Mouse (Mus musculus): Measurements from ENCODE around the gene 4933406M09Rik. TPM values are rescaled to one million over a fixed set of nuclear protein-coding genes. Genes with fewer than 3 reads are reported as not detected.

Gene 4933406M09Rik
- total and polyA plus RNA-seq, 3 experiments, result not detected

- DNase-seq (ENCODE audit: low read depth, low spot score), result peak; percentile 81
- Histone ChIP-seq H3K4me1 (ENCODE audit: control insufficient read depth in 1 of 2, insufficient read depth in 2 of 2, low read length in 2 of 2) (peaks cover 4 to 16% of the 10 kb centered on the region in 2 experiments; a peak in 2 of 4 replicates), H3K36me3 (ENCODE audit: control insufficient read depth in 1 of 2, insufficient read depth in 2 of 2, low read length in 2 of 2) (peaks cover 21 to 33% of the 10 kb centered on the region in 2 experiments; a peak in 3 of 4 replicates), H3K9ac (ENCODE audit: control insufficient read depth, low read depth, low read length, poor library complexity, severe bottlenecking) (peak overlapping the region; percentile 88), H3K27ac (ENCODE audit: control insufficient read depth, low read depth, low read length) (peak overlapping the region; percentile 91), H3K79me2 (ENCODE audit: control insufficient read depth, insufficient read depth, low read length, poor library complexity) (peaks cover 21% of the 10 kb centered on the region), H3K4me3 (ENCODE audit: control insufficient read depth in 1 of 2, insufficient read depth in 1 of 2, low read depth in 2 of 2, low read length in 2 of 2) (peak overlapping the region; percentile 86 to 89), H3K9me3 (replicated peaks; ENCODE audit: insufficient read depth, low read length) (no peaks in the 10 kb centered on the region), H3K27me3 (ENCODE audit: control insufficient read depth in 1 of 2, insufficient read depth in 2 of 2, low read length in 2 of 2) (no peaks in the 10 kb centered on the region)
- TF ChIP-seq CTCF (IDR thresholded peaks at IDR 0.05 in 2 of 3, conservative IDR thresholded peaks at IDR 0.05 in 1 of 3; ENCODE audit: control insufficient read depth in 1 of 3, insufficient read depth in 1 of 3, low read depth in 2 of 3, low read length in 3 of 3, poor library complexity in 1 of 3, severe bottlenecking in 1 of 3), result no peak
- no peak for TF ChIP-seq NRF1 (IDR thresholded peaks at IDR 0.05; ENCODE audit: insufficient read depth, low read depth, low read length, poor library complexity, severe bottlenecking)
- no peak for TF ChIP-seq USF1 (IDR thresholded peaks at IDR 0.05; ENCODE audit: low read depth, low read length)
- 0 out of 2 replicates have a peak, but pooled peaks have one; percentile 3 for TF ChIP-seq TCF12 (IDR thresholded peaks at IDR 0.05; ENCODE audit: low read depth, low read length)
- TF ChIP-seq ELF1 (IDR thresholded peaks at IDR 0.05; ENCODE audit: low read depth, low read length), result no peak
- TF ChIP-seq E2F4 (IDR thresholded peaks at IDR 0.05; ENCODE audit: borderline replicate concordance, low read depth, low read length), result no peak
- TF ChIP-seq RCOR1 (IDR thresholded peaks at IDR 0.05; ENCODE audit: low read depth, low read length), result no peak
- no peak for TF ChIP-seq KAT2A (conservative IDR thresholded peaks at IDR 0.05; ENCODE audit: low read depth, low read length)
- no peak for TF ChIP-seq CHD2 (IDR thresholded peaks at IDR 0.05; ENCODE audit: low read length)
- peak in 1 of 2 experiments; percentile 25; a peak in 1 of 4 replicates for TF ChIP-seq EP300 (IDR thresholded peaks at IDR 0.05; ENCODE audit: low read depth in 1 of 2, low read length in 2 of 2)
- no peak for TF ChIP-seq TBP (IDR thresholded peaks at IDR 0.05; ENCODE audit: low read depth, low read length)
- no peak for TF ChIP-seq TAL1 (IDR thresholded peaks at IDR 0.05; ENCODE audit: low read length)
- TF ChIP-seq MAZ (IDR thresholded peaks at IDR 0.05; ENCODE audit: low read depth, low read length), result no peak
Measured at GRCm38 (mm10) chr1:134406414-134406771, 20.7 kb downstream of the 4933406M09Rik start.

- no peak overlapping the region for H3K9ac ChIP-seq (ENCODE audit: control insufficient read depth, low read depth, low read length, poor library complexity, severe bottlenecking)
- peaks cover 21% of the 10 kb centered on the region for H3K79me2 ChIP-seq (ENCODE audit: control insufficient read depth, insufficient read depth, low read length, poor library complexity)
Measured at GRCm38 (mm10) chr1:134408080-134408479, 22.3 kb downstream of the 4933406M09Rik start.

More at GRCm38 (mm10) chr1:134408080-134408479, 22.3 kb downstream of the 4933406M09Rik start:
- Histone ChIP-seq H3K4me3 (ENCODE audit: control insufficient read depth in 1 of 2, insufficient read depth in 1 of 2, low read depth in 2 of 2, low read length in 2 of 2) (no peak overlapping the region), H3K36me3 (ENCODE audit: control insufficient read depth in 1 of 2, insufficient read depth in 2 of 2, low read length in 2 of 2) (peaks cover 21 to 35% of the 10 kb centered on the region in 2 experiments), H3K27ac (ENCODE audit: control insufficient read depth, low read depth, low read length) (no peak overlapping the region), H3K9me3 (replicated peaks; ENCODE audit: insufficient read depth, low read length) (no peaks in the 10 kb centered on the region), H3K27me3 (ENCODE audit: control insufficient read depth in 1 of 2, insufficient read depth in 2 of 2, low read length in 2 of 2) (no peaks in the 10 kb centered on the region), H3K4me1 (ENCODE audit: control insufficient read depth in 1 of 2, insufficient read depth in 2 of 2, low read length in 2 of 2) (peaks cover 4 to 16% of the 10 kb centered on the region in 2 experiments; a peak in 2 of 4 replicates)
- no peak for DNase-seq (ENCODE audit: low read depth, low spot score)
- TF ChIP-seq ELF1 (IDR thresholded peaks at IDR 0.05; ENCODE audit: low read depth, low read length) (no peak), ZC3H11A (IDR thresholded peaks at IDR 0.05; ENCODE audit: low read depth, low read length) (no peak), ZMIZ1 (IDR thresholded peaks at IDR 0.05; ENCODE audit: low read depth, low read length) (no peak), EP300 (IDR thresholded peaks at IDR 0.05; ENCODE audit: low read depth in 1 of 2, low read length in 2 of 2) (no peak), GATA1 (IDR thresholded peaks at IDR 0.05; ENCODE audit: low read depth, low read length) (no peak), RAD21 (IDR thresholded peaks at IDR 0.05; ENCODE audit: low read depth, low read length) (no peak), MYC (IDR thresholded peaks at IDR 0.05; ENCODE audit: low read depth, low read length) (no peak), JUND (IDR thresholded peaks at IDR 0.05; ENCODE audit: low read depth, low read length) (no peak), HCFC1 (IDR thresholded peaks at IDR 0.05; ENCODE audit: low read depth, low read length) (no peak), SMC3 (IDR thresholded peaks at IDR 0.05; ENCODE audit: low read depth, low read length) (no peak), ZKSCAN1 (IDR thresholded peaks at IDR 0.05; ENCODE audit: low read depth, low read length) (no peak), RCOR1 (IDR thresholded peaks at IDR 0.05; ENCODE audit: low read depth, low read length) (no peak), POLR2AphosphoS5 (IDR thresholded peaks at IDR 0.05; ENCODE audit: borderline replicate concordance, low read depth, low read length) (no peak), POLR2A (IDR thresholded peaks at IDR 0.05; ENCODE audit: control insufficient read depth in 1 of 2, insufficient read depth in 1 of 2, low read depth in 1 of 2, low read length in 2 of 2, poor library complexity in 1 of 2) (no peak)

Measured in MEL (cell line).